Comparison of ENCODE assay signal across 14 mouse cellular contexts in genomic region chr17:81369036-81369435, GRCm38 (mm10).
"Had no signal": no experiment of that assay in that cellular context is flagged by ENCODE, and none has a peak within 500 bp of the region (broad histone marks: within the 10 kb centered on the region; RNA-seq: fewer than 3 reads in every experiment).

No protein-coding gene starts in this region.

- H3K4me1 ChIP-seq: limb, embryonic 10.5 days; limb, embryonic 13.5 days; liver, embryonic 12.5 days; liver, embryonic 15.5 days had no signal

- H3K9me3 ChIP-seq: limb, embryonic 10.5 days; limb, embryonic 13.5 days; liver, embryonic 12.5 days; liver, embryonic 15.5 days had no signal

- DNase-seq: kidney, adult 2 months; kidney, postnatal 25 days; liver; lung, postnatal 10 days; lung, postnatal 4 days; midbrain, embryonic 14.5 days; thymus, adult 18-20 months; thymus, postnatal 36 days had no signal

- H3K27me3 ChIP-seq: limb, embryonic 13.5 days; liver, embryonic 12.5 days; liver, embryonic 15.5 days had no signal

- H3K9ac ChIP-seq: limb, embryonic 13.5 days; liver, embryonic 12.5 days; liver, embryonic 15.5 days had no signal

- H3K36me3 ChIP-seq: limb, embryonic 10.5 days; limb, embryonic 13.5 days; liver, embryonic 12.5 days; liver, embryonic 15.5 days had no signal

- H3K27ac ChIP-seq: kidney, postnatal 0 days; limb, embryonic 10.5 days; limb, embryonic 13.5 days; liver, embryonic 12.5 days; liver, embryonic 15.5 days had no signal

- H3K4me3 ChIP-seq: limb, embryonic 10.5 days; limb, embryonic 13.5 days; liver, embryonic 12.5 days; liver, embryonic 15.5 days had no signal

- H3K4me2 ChIP-seq: limb, embryonic 13.5 days; liver, embryonic 12.5 days; liver, embryonic 15.5 days; midbrain, embryonic 11.5 days had no signal

- ATAC-seq: liver, embryonic 12.5 days had no signal
